Mouse (Mus musculus): ENCODE data around the gene Ttll5. TPM values are rescaled to one million over a fixed set of nuclear protein-coding genes. Genes with fewer than 3 reads are reported as not detected.

Gene Ttll5
- polyA plus RNA-seq, 1 experiment from 2014 or later = 16.1 TPM

DNA sequence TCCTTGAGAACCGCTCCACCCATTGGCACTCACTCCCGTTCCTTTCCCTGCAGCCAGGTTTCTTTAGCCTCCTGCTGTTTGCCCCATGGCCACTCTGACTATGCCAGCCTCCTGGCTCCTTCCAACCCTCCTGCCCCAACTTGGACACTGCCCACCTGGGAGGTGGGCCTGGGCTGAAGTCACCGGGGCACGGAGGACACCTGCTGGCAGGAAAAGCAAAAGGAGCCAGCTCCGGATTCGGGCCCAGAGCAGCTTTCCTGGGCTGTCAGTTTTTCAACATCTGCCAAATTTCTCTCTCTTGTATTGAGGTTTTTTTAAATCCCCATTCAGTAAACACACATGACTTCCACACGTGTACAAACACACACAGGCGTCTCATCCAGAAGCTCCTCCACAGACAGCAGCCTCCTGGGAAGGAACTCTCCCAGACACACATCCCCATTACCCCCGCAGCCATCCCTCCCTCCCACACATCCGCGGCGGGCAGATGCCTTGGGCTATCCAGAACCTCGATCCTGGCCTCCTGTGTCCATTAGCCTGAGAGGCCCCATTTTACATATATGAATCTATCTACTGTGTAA, 252.0 kb downstream of the Ttll5 start:
- H3K27ac ChIP-seq (replicated peaks; ENCODE audit: low read depth, low read length) = no peak overlapping the region
- H3K27me3 ChIP-seq (ENCODE audit: control insufficient read depth, insufficient read depth, low read length) = peaks cover 14% of the 10 kb centered on the region; the same call in 1 of the 2 replicates
- ATAC-seq (ENCODE audit: low FRiP score, low TSS enrichment) (no peak), DNase-seq (peak; percentile 35)
- H3K36me3 ChIP-seq (ENCODE audit: control insufficient read depth, insufficient read depth, low read length) = no peaks in the 10 kb centered on the region
- H3K9me3 ChIP-seq (ENCODE audit: control insufficient read depth, low read length) = no peaks in the 10 kb centered on the region
- H3K4me3 ChIP-seq (replicated peaks; ENCODE audit: low read depth, low read length) = no peak overlapping the region
- WGBS = 9% methylated on average over 13 of the region's 13 CpGs
- peak overlapping the region; percentile 25 for H3K4me2 ChIP-seq (ENCODE audit: low read length)
- no peak overlapping the region for H3K9ac ChIP-seq (replicated peaks; ENCODE audit: low read length)
- H3K4me1 ChIP-seq (ENCODE audit: control insufficient read depth, insufficient read depth, low read length) = peaks cover 23% of the 10 kb centered on the region

DNA sequence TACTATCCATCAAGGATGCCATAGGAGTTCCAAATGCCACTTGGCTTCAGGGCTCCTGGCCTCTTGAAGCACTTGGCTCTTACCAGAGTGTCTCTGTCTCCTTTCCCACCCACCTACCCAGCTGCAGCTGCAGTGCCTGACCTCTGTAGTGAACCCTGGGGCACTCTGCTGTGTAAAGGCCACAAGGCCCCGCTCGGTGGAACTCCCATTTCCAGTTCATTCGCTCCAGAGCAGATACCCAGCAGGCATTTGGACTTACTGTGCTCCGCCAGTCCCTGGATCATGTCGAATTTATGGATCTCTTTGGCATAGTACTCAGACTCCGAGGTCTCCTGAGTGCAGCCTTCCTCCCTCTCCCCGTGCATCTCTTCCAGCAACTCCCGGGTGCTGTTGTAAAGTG, 252.9 kb downstream of the Ttll5 start:
- DNase-seq = peak; percentile 13
- H3K9me3 ChIP-seq (ENCODE audit: control insufficient read depth, low read length) = no peaks in the 10 kb centered on the region
- ATAC-seq (ENCODE audit: low FRiP score, low TSS enrichment) = no peak
- H3K4me1 ChIP-seq (ENCODE audit: control insufficient read depth, insufficient read depth, low read length) = peaks cover 23% of the 10 kb centered on the region
- peaks cover 14% of the 10 kb centered on the region; the same call in 1 of the 2 replicates for H3K27me3 ChIP-seq (ENCODE audit: control insufficient read depth, insufficient read depth, low read length)
- H3K36me3 ChIP-seq (ENCODE audit: control insufficient read depth, insufficient read depth, low read length) = no peaks in the 10 kb centered on the region
- no peak overlapping the region for H3K9ac ChIP-seq (replicated peaks; ENCODE audit: low read length)
- 29% methylated on average over 8 of the region's 8 CpGs for WGBS
- H3K27ac ChIP-seq (replicated peaks; ENCODE audit: low read depth, low read length) = no peak overlapping the region
- no peak overlapping the region for H3K4me3 ChIP-seq (replicated peaks; ENCODE audit: low read depth, low read length)
- H3K4me2 ChIP-seq (ENCODE audit: low read length) = peak overlapping the region; percentile 91

DNA sequence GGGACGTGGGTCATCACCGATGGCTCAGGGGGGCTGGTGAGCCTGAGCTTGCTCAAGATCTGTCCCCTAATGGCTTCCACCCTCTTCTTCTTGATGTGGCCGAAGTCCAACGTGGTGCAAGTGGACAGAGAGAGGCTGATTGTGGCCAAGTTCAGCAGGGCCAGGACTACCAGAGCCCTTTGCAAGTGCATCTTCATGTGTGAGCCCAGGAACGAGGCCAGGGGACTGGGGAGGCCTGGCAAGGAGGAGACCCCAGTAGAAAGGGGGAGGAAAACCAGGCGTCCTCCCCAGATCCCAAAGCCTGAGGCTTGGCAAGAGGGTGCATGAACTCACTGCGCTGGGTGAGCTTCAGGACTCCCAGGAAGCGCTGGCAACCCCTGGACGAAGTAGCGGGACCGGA, 253.3 kb downstream of the Ttll5 start:
- ATAC-seq (ENCODE audit: low FRiP score, low TSS enrichment) = no peak
- DNase-seq = peak; percentile 9
- H3K4me2 ChIP-seq (ENCODE audit: low read length) = peak overlapping the region; percentile 91
- H3K4me1 ChIP-seq (ENCODE audit: control insufficient read depth, insufficient read depth, low read length) = peaks cover 23% of the 10 kb centered on the region
- peaks cover 14% of the 10 kb centered on the region; the same call in 1 of the 2 replicates for H3K27me3 ChIP-seq (ENCODE audit: control insufficient read depth, insufficient read depth, low read length)
- H3K9me3 ChIP-seq (ENCODE audit: control insufficient read depth, low read length) = no peaks in the 10 kb centered on the region
- 21% methylated on average over 11 of the region's 11 CpGs for WGBS
- H3K36me3 ChIP-seq (ENCODE audit: control insufficient read depth, insufficient read depth, low read length) = no peaks in the 10 kb centered on the region
- H3K4me3 ChIP-seq (replicated peaks; ENCODE audit: low read depth, low read length) = peak overlapping the region; percentile 49
- peak overlapping the region; percentile 55; the same call in 1 of the 2 replicates for H3K9ac ChIP-seq (replicated peaks; ENCODE audit: low read length)
- H3K27ac ChIP-seq (replicated peaks; ENCODE audit: low read depth, low read length) = no peak overlapping the region

DNA sequence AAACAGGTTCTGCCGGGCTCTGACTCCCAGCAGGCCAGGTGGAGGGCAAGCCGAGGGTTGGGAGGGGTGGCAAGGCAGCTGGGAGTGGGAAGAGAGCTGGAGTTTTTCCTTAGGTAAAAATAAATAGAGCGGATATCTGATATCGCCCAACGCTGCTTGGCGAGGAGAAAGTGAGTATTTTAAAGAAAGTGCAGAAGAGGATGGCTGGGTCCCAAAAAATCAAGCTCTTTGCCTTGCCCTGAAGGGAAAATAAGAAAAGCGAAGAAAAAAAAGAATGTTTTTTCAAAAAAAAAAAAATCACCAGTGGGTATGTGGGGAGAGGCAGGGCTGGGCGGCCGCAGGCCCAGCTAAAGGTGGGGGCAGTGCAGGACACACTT, 253.7 kb downstream of the Ttll5 start:
- H3K4me3 ChIP-seq (replicated peaks; ENCODE audit: low read depth, low read length) = peak overlapping the region; percentile 49
- peak overlapping the region; percentile 55; the same call in 1 of the 2 replicates for H3K9ac ChIP-seq (replicated peaks; ENCODE audit: low read length)
- no peaks in the 10 kb centered on the region for H3K9me3 ChIP-seq (ENCODE audit: control insufficient read depth, low read length)
- H3K36me3 ChIP-seq (ENCODE audit: control insufficient read depth, insufficient read depth, low read length) = no peaks in the 10 kb centered on the region
- H3K4me2 ChIP-seq (ENCODE audit: low read length) = peak overlapping the region; percentile 91
- H3K27ac ChIP-seq (replicated peaks; ENCODE audit: low read depth, low read length) = peak overlapping the region; percentile 49; the same call in 1 of the 2 replicates
- peaks cover 27% of the 10 kb centered on the region for H3K4me1 ChIP-seq (ENCODE audit: control insufficient read depth, insufficient read depth, low read length)
- peaks cover 14% of the 10 kb centered on the region; the same call in 1 of the 2 replicates for H3K27me3 ChIP-seq (ENCODE audit: control insufficient read depth, insufficient read depth, low read length)
- 7% methylated on average over 9 of the region's 9 CpGs for WGBS
- no peak for DNase-seq
- ATAC-seq (ENCODE audit: low FRiP score, low TSS enrichment) = no peak

DNA sequence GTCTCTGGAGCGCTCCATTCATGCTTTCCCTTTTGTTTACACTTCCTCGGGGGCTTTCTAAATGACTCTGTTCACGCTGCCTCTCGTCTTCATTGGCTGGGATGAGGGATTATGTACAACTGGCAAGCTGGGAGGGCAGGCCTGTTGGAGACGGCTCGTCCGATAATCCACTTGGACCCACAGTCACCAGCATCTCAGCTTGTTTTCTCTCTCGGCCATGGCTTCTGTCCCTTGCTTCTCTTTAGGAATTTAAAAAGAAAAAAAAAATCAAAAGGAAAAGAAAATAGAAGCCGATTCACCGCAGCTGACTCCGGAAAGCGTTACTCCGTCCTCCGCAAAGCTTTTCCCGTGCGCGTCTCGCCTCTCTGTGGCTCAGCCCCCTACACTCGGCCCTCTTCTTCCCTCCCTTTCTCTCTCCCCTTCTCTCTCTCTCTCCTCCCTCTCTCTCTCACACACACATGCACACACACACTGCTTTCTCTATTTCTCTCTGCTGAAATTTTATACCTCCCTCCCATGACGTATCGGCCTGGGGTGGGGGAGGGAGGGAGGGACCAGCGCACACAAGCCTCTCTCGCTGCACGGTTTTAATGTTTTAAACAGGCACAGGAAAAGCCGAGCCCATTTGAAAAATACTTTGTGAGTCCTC, 254.2 kb downstream of the Ttll5 start, which contains the start of gene Tgfb3:
Gene Tgfb3, minus strand, starts transcription at position 489 of the 649 bp plus-strand sequence.
- Histone ChIP-seq H3K27ac (replicated peaks; ENCODE audit: low read depth, low read length) (peak within 1 kb of the TSS; percentile 69), H3K27me3 (ENCODE audit: control insufficient read depth, insufficient read depth, low read length) (peaks cover 14% of the 10 kb centered on the region; the same call in 1 of the 2 replicates), H3K36me3 (ENCODE audit: control insufficient read depth, insufficient read depth, low read length) (no peaks in the 10 kb centered on the region), H3K4me2 (ENCODE audit: low read length) (peak within 1 kb of the TSS; percentile 91), H3K4me3 (replicated peaks; ENCODE audit: low read depth, low read length) (peak within 1 kb of the TSS; percentile 49), H3K9ac (replicated peaks; ENCODE audit: low read length) (peak within 1 kb of the TSS; percentile 55), H3K9me3 (ENCODE audit: control insufficient read depth, low read length) (no peaks in the 10 kb centered on the region), H3K4me1 (ENCODE audit: control insufficient read depth, insufficient read depth, low read length) (peaks cover 28% of the 10 kb centered on the region)
- ATAC-seq (ENCODE audit: low FRiP score, low TSS enrichment) (peak; percentile 57), DNase-seq (peak; percentile 77)
- under 1% methylated on average over 25 of the region's 25 CpGs for WGBS

DNA sequence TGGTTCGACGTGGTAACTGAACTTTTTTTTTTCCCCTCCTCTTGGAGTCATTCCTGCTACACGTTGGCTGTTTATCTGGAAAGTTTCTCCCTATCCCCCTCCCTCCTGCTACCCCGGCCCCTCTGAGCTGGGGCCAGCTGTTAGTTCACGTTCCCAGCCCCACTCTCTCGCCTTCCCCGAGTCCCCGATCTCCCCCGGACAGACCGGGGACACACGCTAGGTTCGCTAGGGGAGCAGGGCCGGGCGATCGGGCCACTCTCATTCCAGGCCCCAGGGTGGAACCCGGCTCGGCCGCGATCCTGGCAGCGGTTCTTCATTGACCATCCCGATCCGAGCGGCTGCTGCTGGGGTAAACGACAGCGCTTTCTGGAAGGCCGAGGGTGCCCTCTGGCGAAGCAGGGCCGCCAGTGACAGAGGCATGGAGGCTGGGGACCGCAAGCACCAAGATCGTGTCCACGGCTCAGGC, 254.8 kb downstream of the Ttll5 start:
- ATAC-seq (ENCODE audit: low FRiP score, low TSS enrichment) (peak; percentile 80), DNase-seq (peak; percentile 94)
- Histone ChIP-seq H3K9me3 (ENCODE audit: control insufficient read depth, low read length) (no peaks in the 10 kb centered on the region), H3K36me3 (ENCODE audit: control insufficient read depth, insufficient read depth, low read length) (no peaks in the 10 kb centered on the region), H3K27me3 (ENCODE audit: control insufficient read depth, insufficient read depth, low read length) (peaks cover 14% of the 10 kb centered on the region; the same call in 1 of the 2 replicates), H3K4me3 (replicated peaks; ENCODE audit: low read depth, low read length) (peak overlapping the region; percentile 49), H3K4me2 (ENCODE audit: low read length) (peak overlapping the region; percentile 91), H3K9ac (replicated peaks; ENCODE audit: low read length) (peak overlapping the region; percentile 55), H3K4me1 (ENCODE audit: control insufficient read depth, insufficient read depth, low read length) (peaks cover 28% of the 10 kb centered on the region), H3K27ac (replicated peaks; ENCODE audit: low read depth, low read length) (peak overlapping the region; percentile 69; the same call in 1 of the 2 replicates)
- under 1% methylated on average over 31 of the region's 31 CpGs for WGBS

DNA sequence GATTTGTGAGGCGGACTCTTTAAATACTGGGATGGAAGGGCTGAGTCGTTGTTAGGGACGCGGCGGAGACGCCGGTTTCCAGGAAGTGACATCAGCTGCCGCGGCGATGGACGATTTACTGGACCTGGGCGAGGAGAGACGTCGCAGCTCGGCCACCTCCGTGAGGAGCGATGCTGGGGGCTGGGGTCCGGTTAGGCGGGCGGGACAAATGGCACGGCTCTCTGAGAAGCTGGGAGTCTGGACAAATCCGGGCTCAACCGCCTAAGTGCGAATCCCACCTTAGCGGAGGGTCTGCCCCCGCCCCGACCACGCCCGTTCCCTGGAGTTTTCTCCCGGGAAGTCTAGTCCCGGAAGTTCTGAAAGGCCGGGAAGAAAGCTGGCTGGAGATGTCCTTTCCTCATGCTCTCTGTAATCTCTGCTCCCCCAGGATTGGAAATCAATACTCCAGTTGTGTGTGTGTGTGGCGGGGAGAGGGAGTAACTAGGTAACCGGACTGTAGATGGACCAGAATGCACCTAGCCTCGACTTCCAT, 258.1 kb downstream of the Ttll5 start, which contains the start of gene Ift43:
Gene Ift43, plus strand, starts transcription at position 61 of the 532 bp plus-strand sequence.
- H3K9ac ChIP-seq (replicated peaks; ENCODE audit: low read length) = peak within 1 kb of the TSS; percentile 60
- H3K27me3 ChIP-seq (ENCODE audit: control insufficient read depth, insufficient read depth, low read length) = peaks cover 4% of the 10 kb centered on the region; the same call in 1 of the 2 replicates
- peaks cover 11% of the 10 kb centered on the region for H3K36me3 ChIP-seq (ENCODE audit: control insufficient read depth, insufficient read depth, low read length)
- peak within 1 kb of the TSS; percentile 77 for H3K4me2 ChIP-seq (ENCODE audit: low read length)
- DNase-seq (peak; percentile 95), ATAC-seq (ENCODE audit: low FRiP score, low TSS enrichment) (peak; percentile 76)
- WGBS = under 1% methylated on average over 35 of the region's 35 CpGs
- 0 out of 2 replicates have a peak within 1 kb of the TSS, but pooled peaks have one; percentile 57 for H3K27ac ChIP-seq (replicated peaks; ENCODE audit: low read depth, low read length)
- peak within 1 kb of the TSS; percentile 64 for H3K4me3 ChIP-seq (replicated peaks; ENCODE audit: low read depth, low read length)
- peaks cover 15% of the 10 kb centered on the region for H3K4me1 ChIP-seq (ENCODE audit: control insufficient read depth, insufficient read depth, low read length)
- H3K9me3 ChIP-seq (ENCODE audit: control insufficient read depth, low read length) = no peaks in the 10 kb centered on the region

DNA sequence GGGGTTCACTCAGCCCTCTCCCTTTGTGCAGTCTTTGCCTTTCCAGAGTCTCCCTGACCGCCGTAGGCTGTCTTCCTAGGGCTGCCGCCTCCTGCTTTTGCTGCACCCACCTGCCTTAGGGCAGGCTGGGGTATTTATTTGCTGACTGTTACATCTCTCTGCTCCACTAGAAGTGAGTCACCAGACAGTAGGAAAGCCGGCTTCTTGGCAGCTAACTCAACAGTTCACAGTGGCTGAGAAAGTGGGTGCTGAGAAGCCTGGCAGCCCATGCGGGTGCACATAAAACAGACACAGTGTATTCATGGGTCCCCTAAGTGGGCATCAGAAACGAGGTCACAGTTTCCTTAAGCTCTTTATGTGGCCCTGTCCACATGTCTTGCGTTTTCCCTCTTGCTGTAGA, 261.4 kb downstream of the Ttll5 start:
- ATAC-seq (ENCODE audit: low FRiP score, low TSS enrichment) (no peak), DNase-seq (no peak)
- H3K4me3 ChIP-seq (replicated peaks; ENCODE audit: low read depth, low read length) = no peak overlapping the region
- H3K27me3 ChIP-seq (ENCODE audit: control insufficient read depth, insufficient read depth, low read length) = no peaks in the 10 kb centered on the region
- peaks cover 5% of the 10 kb centered on the region for H3K4me1 ChIP-seq (ENCODE audit: control insufficient read depth, insufficient read depth, low read length)
- H3K4me2 ChIP-seq (ENCODE audit: low read length) = no peak overlapping the region
- no peak overlapping the region for H3K9ac ChIP-seq (replicated peaks; ENCODE audit: low read length)
- H3K27ac ChIP-seq (replicated peaks; ENCODE audit: low read depth, low read length) = no peak overlapping the region
- peaks cover 21% of the 10 kb centered on the region for H3K36me3 ChIP-seq (ENCODE audit: control insufficient read depth, insufficient read depth, low read length)
- H3K9me3 ChIP-seq (ENCODE audit: control insufficient read depth, low read length) = no peaks in the 10 kb centered on the region
- 93% methylated on average over 7 of the region's 7 CpGs for whole genome bisulfite sequencing

Measured in midbrain, embryonic 14.5 days (tissue).